In the genomic region with DNA sequence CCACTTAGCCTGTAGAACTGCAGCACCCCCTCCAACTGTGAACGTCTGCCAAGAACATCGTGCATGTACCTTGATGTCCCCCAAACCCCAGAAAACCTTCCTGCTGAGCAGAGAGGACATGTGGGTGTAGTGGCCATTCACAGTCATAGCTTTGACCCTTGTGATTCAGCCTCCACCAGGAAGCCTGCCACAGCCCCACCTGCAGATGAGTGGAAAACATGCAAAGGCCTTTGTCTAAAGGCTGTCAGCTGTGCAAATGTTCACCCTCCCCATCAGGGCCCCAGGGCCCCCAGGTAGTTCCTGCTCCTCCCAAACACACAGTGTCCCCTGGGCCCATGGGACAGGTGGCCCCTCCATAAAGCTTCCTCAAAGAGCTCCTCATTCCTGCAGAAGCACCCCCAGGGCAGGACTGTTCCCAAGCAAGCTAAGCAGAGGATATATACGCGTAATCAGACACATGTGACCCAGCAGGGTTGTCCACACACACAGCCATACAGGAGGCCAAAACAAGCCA, we compare ENCODE assay signal across 13 mouse cellular contexts. TPM values are rescaled to one million over a fixed set of nuclear protein-coding genes. Genes with fewer than 3 reads are reported as not detected.
DNase-seq lines count a peak whose midpoint lies in the region; ATAC-seq and TF ChIP-seq lines count a peak whose summit lies in the region.
"Had no signal": no experiment of that assay in that cellular context is flagged by ENCODE, and none has a peak within 500 bp of the region (broad histone marks: within the 10 kb centered on the region; RNA-seq: fewer than 3 reads in every experiment).

No protein-coding gene starts in this region.

- H3K9ac ChIP-seq in forebrain, embryonic 14.5 days (ENCODE audit: low read length), result no peak overlapping the region
- H3K9ac ChIP-seq in midbrain, embryonic 11.5 days (ENCODE audit: low read length), result no peak overlapping the region
- no peak overlapping the region for H3K9ac ChIP-seq in hindbrain, postnatal 0 days (replicated peaks; ENCODE audit: low read length)
- H3K9ac ChIP-seq: embryonic facial prominence, embryonic 15.5 days; heart, embryonic 12.5 days had no signal

- no peak overlapping the region for H3K4me2 ChIP-seq in forebrain, embryonic 14.5 days (ENCODE audit: low read length)
- H3K4me2 ChIP-seq in midbrain, embryonic 11.5 days, result no peak overlapping the region
- H3K4me2 ChIP-seq in hindbrain, postnatal 0 days (ENCODE audit: low read depth, low read length), result no peak overlapping the region
- H3K4me2 ChIP-seq: embryonic facial prominence, embryonic 15.5 days; heart, embryonic 12.5 days had no signal

- 81% methylated on average over 4 of the region's 4 CpGs for WGBS in forebrain, embryonic 10.5 days
- 77% methylated on average over 4 of the region's 4 CpGs for WGBS in forebrain, embryonic 14.5 days
- 74% methylated on average over 4 of the region's 4 CpGs for WGBS in midbrain, embryonic 10.5 days
- WGBS in midbrain, embryonic 11.5 days, result 75% methylated on average over 4 of the region's 4 CpGs
- WGBS in hindbrain, postnatal 0 days, result 46% methylated on average over 4 of the region's 4 CpGs
- WGBS in small intestine, adult 2 months, result 56% methylated on average over 4 of the region's 4 CpGs

- TF ChIP-seq CTCF in hindbrain, postnatal 0 days (IDR thresholded peaks at IDR 0.05; ENCODE audit: low read depth), result no peak
- TF ChIP-seq CTCF in small intestine, adult 2 months (IDR thresholded peaks at IDR 0.05; ENCODE audit: extremely low read depth, insufficient read length, insufficient replicate concordance, low read depth, low read length), result no peak

- DNase-seq in forebrain, embryonic 10.5 days (ENCODE audit: extremely low spot score, low spot score), result no peak
- DNase-seq in forebrain, embryonic 14.5 days (ENCODE audit: low spot score), result no peak
- DNase-seq in midbrain, embryonic 10.5 days (ENCODE audit: low spot score), result no peak
- DNase-seq in midbrain, embryonic 11.5 days (ENCODE audit: low spot score, missing footprints), result no peak
- no peak for DNase-seq in hindbrain, postnatal 0 days (ENCODE audit: low spot score)
- DNase-seq in spleen, postnatal 4 days (ENCODE audit: low spot score in 2 of 2), result no peak
- no peak for DNase-seq in gastrocnemius, postnatal 14 days
- DNase-seq: cerebellum, adult 8-10 months; kidney, adult 11 months; thymus, postnatal 25 days had no signal

- no peak for TF ChIP-seq POLR2A in small intestine, adult 2 months (IDR thresholded peaks at IDR 0.05; ENCODE audit: low read depth, low read length)

- peak overlapping the region; percentile 59; the same call in 1 of the 2 replicates for H3K27ac ChIP-seq in forebrain, embryonic 10.5 days
- no peak overlapping the region for H3K27ac ChIP-seq in forebrain, embryonic 14.5 days (ENCODE audit: low read depth, low read length)
- peak overlapping the region; percentile 82 for H3K27ac ChIP-seq in midbrain, embryonic 10.5 days (replicated peaks)
- H3K27ac ChIP-seq in midbrain, embryonic 11.5 days (ENCODE audit: low read depth, low read length), result no peak overlapping the region
- peak overlapping the region; percentile 56; the same call in 1 of the 2 replicates for H3K27ac ChIP-seq in hindbrain, postnatal 0 days
- H3K27ac ChIP-seq in small intestine, adult 2 months (ENCODE audit: insufficient read depth, low read depth, low read length), result 0 out of 2 replicates have a peak overlapping the region, but pooled peaks have one; percentile 6
- H3K27ac ChIP-seq: embryonic facial prominence, embryonic 15.5 days had no signal

- H3K4me3 ChIP-seq in forebrain, embryonic 10.5 days, result no peak overlapping the region
- no peak overlapping the region for H3K4me3 ChIP-seq in forebrain, embryonic 14.5 days (ENCODE audit: low read depth, low read length)
- no peak overlapping the region for H3K4me3 ChIP-seq in midbrain, embryonic 10.5 days
- H3K4me3 ChIP-seq in midbrain, embryonic 11.5 days (ENCODE audit: low read depth, low read length), result no peak overlapping the region
- no peak overlapping the region for H3K4me3 ChIP-seq in hindbrain, postnatal 0 days (ENCODE audit: low read length)
- H3K4me3 ChIP-seq in small intestine, adult 2 months (ENCODE audit: low read depth, low read length), result no peak overlapping the region
- H3K4me3 ChIP-seq: embryonic facial prominence, embryonic 15.5 days; heart, embryonic 12.5 days had no signal

- intact Hi-C loops in gastrocnemius, postnatal 14 days (cut with DNase I; ENCODE audit: low total_unique reads), result no loop called here

- no peaks in the 10 kb centered on the region for H3K27me3 ChIP-seq in forebrain, embryonic 10.5 days (ENCODE audit: poor library complexity, severe bottlenecking)
- H3K27me3 ChIP-seq in forebrain, embryonic 14.5 days (replicated peaks; ENCODE audit: control insufficient read depth, insufficient read depth, low read length), result no peaks in the 10 kb centered on the region
- H3K27me3 ChIP-seq in midbrain, embryonic 10.5 days (ENCODE audit: low read depth, poor library complexity, severe bottlenecking), result no peaks in the 10 kb centered on the region
- H3K27me3 ChIP-seq in midbrain, embryonic 11.5 days (ENCODE audit: control insufficient read depth, insufficient read depth, low read length), result no peaks in the 10 kb centered on the region
- H3K27me3 ChIP-seq in hindbrain, postnatal 0 days (ENCODE audit: insufficient read depth, low read length), result no peaks in the 10 kb centered on the region
- no peaks in the 10 kb centered on the region for H3K27me3 ChIP-seq in small intestine, adult 2 months (ENCODE audit: control insufficient read depth, insufficient read depth, low read length)
- H3K27me3 ChIP-seq: embryonic facial prominence, embryonic 15.5 days; heart, embryonic 12.5 days had no signal

- ATAC-seq in forebrain, embryonic 14.5 days, result no peak
- no peak for ATAC-seq in midbrain, embryonic 11.5 days (ENCODE audit: low FRiP score)
- ATAC-seq in hindbrain, postnatal 0 days, result no peak

- peaks cover 64% of the 10 kb centered on the region for H3K4me1 ChIP-seq in forebrain, embryonic 10.5 days
- peaks cover 35% of the 10 kb centered on the region for H3K4me1 ChIP-seq in forebrain, embryonic 14.5 days (ENCODE audit: control insufficient read depth, insufficient read depth, low read length)
- H3K4me1 ChIP-seq in midbrain, embryonic 10.5 days, result peaks cover 63% of the 10 kb centered on the region
- peaks cover 46% of the 10 kb centered on the region for H3K4me1 ChIP-seq in midbrain, embryonic 11.5 days (ENCODE audit: control insufficient read depth, insufficient read depth, low read length)
- H3K4me1 ChIP-seq in hindbrain, postnatal 0 days (ENCODE audit: insufficient read depth, low read length), result peaks cover 62% of the 10 kb centered on the region
- H3K4me1 ChIP-seq in small intestine, adult 2 months (ENCODE audit: control insufficient read depth, insufficient read depth, insufficient read length, low read length), result peaks cover 32% of the 10 kb centered on the region

- no peaks in the 10 kb centered on the region for H3K9me3 ChIP-seq in forebrain, embryonic 10.5 days
- H3K9me3 ChIP-seq in forebrain, embryonic 14.5 days (replicated peaks; ENCODE audit: control insufficient read depth, low read length), result no peaks in the 10 kb centered on the region
- no peaks in the 10 kb centered on the region for H3K9me3 ChIP-seq in midbrain, embryonic 10.5 days (replicated peaks)
- no peaks in the 10 kb centered on the region for H3K9me3 ChIP-seq in midbrain, embryonic 11.5 days (ENCODE audit: control insufficient read depth, low read length)
- H3K9me3 ChIP-seq in hindbrain, postnatal 0 days (ENCODE audit: low read length), result no peaks in the 10 kb centered on the region
- H3K9me3 ChIP-seq: embryonic facial prominence, embryonic 15.5 days; heart, embryonic 12.5 days had no signal

- peaks cover 2% of the 10 kb centered on the region; the same call in 1 of the 2 replicates for H3K36me3 ChIP-seq in forebrain, embryonic 10.5 days (replicated peaks)
- 0 out of 2 replicates have a peak, but pooled peaks cover 2% of the 10 kb centered on the region for H3K36me3 ChIP-seq in forebrain, embryonic 14.5 days (ENCODE audit: control insufficient read depth, insufficient read depth, low read length)
- 0 out of 2 replicates have a peak, but pooled peaks cover 4% of the 10 kb centered on the region for H3K36me3 ChIP-seq in midbrain, embryonic 10.5 days
- H3K36me3 ChIP-seq in midbrain, embryonic 11.5 days (ENCODE audit: control insufficient read depth, insufficient read depth, low read length), result no peaks in the 10 kb centered on the region
- no peaks in the 10 kb centered on the region for H3K36me3 ChIP-seq in hindbrain, postnatal 0 days (ENCODE audit: insufficient read depth, low read length)
- H3K36me3 ChIP-seq in small intestine, adult 2 months (ENCODE audit: control insufficient read depth, insufficient read depth, low read length), result no peaks in the 10 kb centered on the region
- H3K36me3 ChIP-seq: embryonic facial prominence, embryonic 15.5 days; heart, embryonic 12.5 days had no signal

RNA-seq across cellular contexts. Expression of gene Wnk2, which starts 16.4 kb away (rescaled TPM):
- 4.2 and 4.5 TPM in 2 replicates for polyA plus RNA-seq in forebrain, embryonic 10.5 days (2016; fragmentation: Nextera tagmentation; extraction: Ambion mirVana)
- polyA plus RNA-seq in forebrain, embryonic 14.5 days (2014; fragmentation: Nextera tagmentation; extraction: Ambion mirVana), result 14.9 and 17.8 TPM in 2 replicates
- 4.3 and 6.9 TPM in 2 replicates for polyA plus RNA-seq in midbrain, embryonic 10.5 days (2016; fragmentation: Nextera tagmentation; extraction: Ambion mirVana)
- 6.1 and 7.8 TPM in 2 replicates for polyA plus RNA-seq in midbrain, embryonic 11.5 days (2014; fragmentation: Nextera tagmentation; extraction: Ambion mirVana)
- total RNA-seq in hindbrain, postnatal 0 days (2014; rRNA removed), result 63.8 and 68.9 TPM in 2 replicates
- polyA plus RNA-seq in hindbrain, postnatal 0 days (2015; fragmentation: Nextera tagmentation; extraction: Ambion mirVana), result 14.5 and 15.1 TPM in 2 replicates
- polyA plus RNA-seq in small intestine, adult 2 months (2012; rRNA removed), result 18.4 and 19.5 TPM in 2 replicates
- 10 to 100 TPM; 41.7 to 45.1 TPM for total RNA-seq in gastrocnemius, postnatal 14 days (2021)

RNA-seq across cellular contexts. Expression of gene Ninj1, which starts 55.9 kb away (rescaled TPM):
- polyA plus RNA-seq in forebrain, embryonic 10.5 days (2016; fragmentation: Nextera tagmentation; extraction: Ambion mirVana), result 22.7 and 24.1 TPM in 2 replicates
- 26.3 and 30.0 TPM in 2 replicates for polyA plus RNA-seq in forebrain, embryonic 14.5 days (2014; fragmentation: Nextera tagmentation; extraction: Ambion mirVana)
- 23.1 and 24.3 TPM in 2 replicates for polyA plus RNA-seq in midbrain, embryonic 10.5 days (2016; fragmentation: Nextera tagmentation; extraction: Ambion mirVana)
- polyA plus RNA-seq in midbrain, embryonic 11.5 days (2014; fragmentation: Nextera tagmentation; extraction: Ambion mirVana), result 17.5 TPM in 2 replicates
- 44.1 and 54.4 TPM in 2 replicates for total RNA-seq in hindbrain, postnatal 0 days (2014; rRNA removed)
- 50.0 and 50.7 TPM in 2 replicates for polyA plus RNA-seq in hindbrain, postnatal 0 days (2015; fragmentation: Nextera tagmentation; extraction: Ambion mirVana)
- 53.6 and 84.7 TPM in 2 replicates for polyA plus RNA-seq in small intestine, adult 2 months (2012; rRNA removed)
- 10 to 100 TPM; 12.4 to 16.8 TPM for total RNA-seq in gastrocnemius, postnatal 14 days (2021)

Comparison
In these comparisons a context has a peak if more than half of its experiments do, and no peak if none do; other contexts are left out.
1. H3K27ac ChIP-seq: peak in forebrain, embryonic 10.5 days (single experiment), midbrain, embryonic 10.5 days (single experiment), hindbrain, postnatal 0 days (single experiment) and small intestine, adult 2 months (single experiment); none in forebrain, embryonic 14.5 days (single experiment) and midbrain, embryonic 11.5 days (single experiment).